Mouse (Mus musculus) kidney, embryonic 14.5 days (tissue): Measurements from ENCODE around the gene Jag2. TPM values are rescaled to one million over a fixed set of nuclear protein-coding genes. Genes with fewer than 3 reads are reported as not detected.
A peak's percentile ranks its signal among the peaks of the same experiment; 100 is the strongest.

Experiments used
- ATAC-seq: fragments of 200-750 bp; cut with Nextera tagmentation; 2 replicates; pipeline ENCODE4 v1.8.0; 2017; ENCODE audit warnings: moderate number of reproducible peaks, mild to moderate bottlenecking, moderate TSS enrichment, moderate library complexity; ENCODE audit not compliant: low FRiP score, low TSS enrichment
- H3K27ac ChIP-seq: fragments of 300-500 bp; sonication (generic); 2 replicates; pipeline ENCODE4 v1.5.1; 2014; ENCODE audit warnings: low read depth, mild to moderate bottlenecking, low read length, moderate library complexity, mixed read lengths
- H3K27me3 ChIP-seq: fragments of 300-500 bp; sonication (generic); 2 replicates; pipeline ENCODE4 v1.6.1; 2014; ENCODE audit warnings: mild to moderate bottlenecking, low read length; ENCODE audit not compliant: control insufficient read depth, insufficient read depth
- H3K36me3 ChIP-seq: fragments of 300-500 bp; sonication (generic); 2 replicates; pipeline ENCODE4 v1.6.1; 2014; ENCODE audit warnings: low read length, mixed read lengths; ENCODE audit not compliant: control insufficient read depth, insufficient read depth
- H3K4me1 ChIP-seq: fragments of 300-500 bp; sonication (generic); 2 replicates; pipeline ENCODE4 v1.6.1; 2014; ENCODE audit warnings: low read length, mixed read lengths; ENCODE audit not compliant: control insufficient read depth, insufficient read depth
- H3K4me2 ChIP-seq: fragments of 300-500 bp; sonication (generic); replicated peaks from 2 replicates; pipeline ENCODE4 v1.6.1; 2014; ENCODE audit warnings: low read depth, mild to moderate bottlenecking, low read length
- H3K4me3 ChIP-seq: fragments of 300-500 bp; sonication (generic); 2 replicates; pipeline ENCODE4 v1.5.1; 2014; ENCODE audit warnings: mild to moderate bottlenecking, low read length
- H3K9ac ChIP-seq: fragments of 300-500 bp; sonication (generic); 2 replicates; pipeline ENCODE4 v1.6.1; 2014; ENCODE audit warnings: low read depth, mild to moderate bottlenecking, low read length, moderate library complexity
- H3K9me3 ChIP-seq: fragments of 300-500 bp; sonication (generic); 2 replicates; pipeline ENCODE4 v1.6.1; 2016; ENCODE audit warnings: low read length; ENCODE audit not compliant: control insufficient read depth
- WGBS: fragments of 180-500 bp; shearing (Covaris S2); extraction: QIAGEN DNeasy Blood & Tissue Kit; methylation state at CpG from one replicate; pipeline ENCODE4 v1.1.7; 2014; 5-methylcytosine and 5-hydroxymethylcytosine counted together
- polyA plus RNA-seq: library from polyadenylated mRNA; unstranded; fragments of >200 nt; fragmentation: Nextera tagmentation; extraction: Ambion mirVana; gene quantifications from 2 replicates; pipeline ENCODE4 v1.2.1, GENCODE M21; 2014

The Jag2 gene
- polyA plus RNA-seq, 1 experiment from 2014 or later: 2.9 TPM

DNA sequence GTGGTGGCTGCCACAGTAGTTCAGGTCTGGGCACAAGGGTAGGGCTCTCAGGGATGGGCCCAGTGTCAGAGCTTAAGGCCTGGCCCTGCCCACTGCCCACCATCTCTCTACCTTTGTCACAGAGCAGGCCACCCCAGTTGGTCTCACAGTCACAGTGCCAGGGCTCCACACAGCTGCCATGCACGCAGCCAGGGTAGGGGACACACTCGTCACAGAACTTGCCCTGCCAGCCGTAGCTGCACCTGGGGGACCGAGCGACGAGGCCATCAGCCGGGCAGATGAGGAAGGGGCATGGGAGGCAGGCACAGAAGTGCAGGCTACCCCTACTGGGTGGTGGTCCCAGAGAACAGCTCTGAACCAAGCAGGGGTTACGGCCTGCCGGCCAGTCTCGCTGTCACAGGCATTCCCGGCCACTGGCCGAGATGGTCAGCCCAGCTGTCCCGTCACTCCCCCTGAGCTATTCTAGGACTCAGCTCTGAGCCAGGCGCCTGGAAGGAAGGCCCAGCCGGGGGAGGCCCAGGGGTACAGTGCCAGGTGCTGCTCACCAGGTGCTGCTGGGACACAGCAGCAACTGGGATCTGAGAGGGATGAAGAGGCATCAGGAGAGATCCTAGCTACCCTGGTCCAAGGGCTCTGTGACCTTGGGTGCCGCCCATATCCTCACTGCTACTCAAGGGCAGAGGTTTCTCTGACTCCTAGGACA lies 12.7 kb downstream of the Jag2 start:
- no peak overlapping the region for H3K4me3 ChIP-seq
- no peak overlapping the region for H3K9ac ChIP-seq
- ATAC-seq: no peak

DNA sequence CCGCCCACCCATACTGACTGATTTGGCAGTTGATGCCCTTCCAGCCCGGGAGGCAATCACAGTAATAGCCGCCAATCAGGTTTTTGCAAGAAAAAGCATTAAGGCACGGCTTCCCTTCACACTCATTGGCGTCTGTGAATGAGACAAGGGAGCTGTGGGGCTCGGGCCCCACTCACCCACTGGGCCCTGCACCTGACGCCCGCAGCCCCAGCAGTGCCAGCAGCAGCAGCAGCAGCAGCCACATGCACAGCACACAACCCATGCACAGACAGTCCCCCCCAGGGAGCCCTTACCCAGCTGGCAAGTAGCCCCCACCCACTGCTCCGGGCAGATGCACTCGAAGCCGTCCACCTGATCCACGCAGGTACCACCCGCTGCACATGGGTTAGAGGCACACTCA lies 14.0 kb downstream of the Jag2 start:
- no peaks in the 10 kb centered on the region for H3K9me3 ChIP-seq
- no peaks in the 10 kb centered on the region for H3K27me3 ChIP-seq
- WGBS: 70% methylated on average over 13 of the region's 13 CpGs
- no peak overlapping the region for H3K9ac ChIP-seq
- no peak overlapping the region for H3K27ac ChIP-seq
- H3K4me1 ChIP-seq: no peaks in the 10 kb centered on the region
- no peak overlapping the region for H3K4me3 ChIP-seq
- H3K4me2 ChIP-seq: no peak overlapping the region
- ATAC-seq: no peak
- H3K36me3 ChIP-seq: no peaks in the 10 kb centered on the region

More for the DNA sequence above, 12.7 kb downstream of the Jag2 start:
- no peak overlapping the region for H3K27ac ChIP-seq
- no peaks in the 10 kb centered on the region for H3K36me3 ChIP-seq
- no peaks in the 10 kb centered on the region for H3K27me3 ChIP-seq
- 76% methylated on average over 16 of the region's 16 CpGs for WGBS
- no peaks in the 10 kb centered on the region for H3K4me1 ChIP-seq
- no peak overlapping the region for H3K4me2 ChIP-seq
- H3K9me3 ChIP-seq: no peaks in the 10 kb centered on the region

DNA sequence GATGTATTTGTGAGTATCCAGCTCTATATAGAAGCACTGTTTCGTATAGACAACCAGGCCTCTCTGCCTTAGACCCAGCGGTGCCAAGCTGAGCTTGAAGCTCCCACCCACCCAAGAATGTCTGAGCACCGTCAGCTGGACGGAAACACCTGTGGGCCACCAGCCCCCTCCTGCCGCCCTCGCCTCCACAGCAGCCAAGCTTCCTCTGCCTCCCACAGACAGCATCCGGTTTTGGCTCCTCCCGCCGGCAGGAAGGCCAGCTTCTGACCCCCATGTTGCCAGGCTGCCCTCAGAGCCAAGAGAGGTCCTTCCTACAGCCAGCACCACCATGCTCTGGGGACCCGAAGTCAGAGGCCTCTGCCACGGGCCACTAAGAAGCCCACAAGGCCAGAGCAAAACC lies 15.0 kb downstream of the Jag2 start:
- no peak overlapping the region for H3K4me2 ChIP-seq
- no peak for ATAC-seq
- H3K4me1 ChIP-seq: no peaks in the 10 kb centered on the region
- H3K27ac ChIP-seq: no peak overlapping the region
- H3K9ac ChIP-seq: no peak overlapping the region
- H3K9me3 ChIP-seq: no peaks in the 10 kb centered on the region
- no peak overlapping the region for H3K4me3 ChIP-seq
- H3K36me3 ChIP-seq: no peaks in the 10 kb centered on the region
- no peaks in the 10 kb centered on the region for H3K27me3 ChIP-seq
- WGBS: 61% methylated on average over 11 of the region's 11 CpGs

DNA sequence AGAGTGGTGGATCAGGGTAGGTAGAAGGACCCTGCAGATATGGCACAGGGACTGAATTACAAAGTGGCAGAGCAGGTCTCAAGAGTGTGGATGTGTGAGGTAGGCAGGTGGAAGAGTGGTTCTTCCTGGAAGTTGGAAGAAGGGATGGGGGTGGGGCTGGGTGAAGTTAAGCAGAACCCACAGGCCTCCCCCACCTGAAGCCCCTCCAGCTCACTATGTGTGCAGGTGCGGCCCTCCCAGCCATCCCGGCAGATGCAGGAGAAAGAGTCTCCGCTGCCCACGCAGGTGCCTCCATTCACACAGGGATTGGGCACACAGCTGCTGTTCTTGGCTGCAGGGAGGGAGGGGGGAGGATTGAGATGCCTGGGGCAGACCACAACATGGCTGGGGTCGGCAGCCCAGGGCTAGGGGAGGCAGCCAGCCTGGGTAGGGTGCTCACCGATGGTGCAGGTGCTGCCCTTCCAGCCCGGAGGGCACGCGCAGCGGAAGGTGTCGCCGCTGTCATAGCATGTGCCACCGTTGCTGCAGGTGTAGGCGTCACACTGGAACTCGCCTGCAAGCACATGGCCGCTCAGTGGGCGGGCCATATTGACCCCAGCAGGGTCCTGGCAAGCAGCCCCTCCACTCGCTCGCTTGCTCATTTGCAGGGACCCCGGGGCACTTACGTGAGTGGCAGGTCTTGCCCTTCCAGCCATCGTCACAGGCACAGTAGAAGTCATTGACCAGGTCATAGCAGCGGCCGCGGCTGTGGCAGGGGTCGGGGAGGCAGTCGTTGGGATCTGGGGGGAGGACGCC lies 16.4 kb downstream of the Jag2 start:
- no peak overlapping the region for H3K4me2 ChIP-seq
- no peaks in the 10 kb centered on the region for H3K9me3 ChIP-seq
- WGBS: 84% methylated on average over 28 of the region's 28 CpGs
- H3K27ac ChIP-seq: no peak overlapping the region
- H3K36me3 ChIP-seq: no peaks in the 10 kb centered on the region
- no peak overlapping the region for H3K4me3 ChIP-seq
- H3K27me3 ChIP-seq: no peaks in the 10 kb centered on the region
- ATAC-seq: no peak
- H3K9ac ChIP-seq: no peak overlapping the region
- H3K4me1 ChIP-seq: no peaks in the 10 kb centered on the region

DNA sequence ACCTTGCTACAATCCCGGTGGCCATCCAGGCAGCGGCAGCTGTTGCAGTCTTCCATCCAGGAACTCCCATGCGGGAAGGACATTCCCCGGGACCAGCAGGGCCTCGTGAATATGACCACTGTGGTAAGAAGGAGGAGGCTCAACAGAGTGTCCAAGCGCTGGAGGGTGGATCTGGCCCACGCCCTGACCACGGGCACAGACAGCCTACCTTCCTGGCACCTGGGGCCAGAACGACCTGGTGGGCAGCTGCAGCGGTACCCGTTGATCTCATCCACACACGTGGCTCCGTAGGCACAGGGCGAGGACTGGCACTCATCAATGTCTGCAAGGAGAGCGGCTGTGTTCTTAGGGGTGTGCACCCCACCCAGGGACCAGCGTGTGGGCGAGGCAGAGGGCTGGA lies 17.9 kb downstream of the Jag2 start:
- Histone ChIP-seq H3K4me3 (no peak overlapping the region), H3K9me3 (no peaks in the 10 kb centered on the region), H3K27ac (no peak overlapping the region), H3K36me3 (no peaks in the 10 kb centered on the region), H3K4me1 (no peaks in the 10 kb centered on the region), H3K9ac (no peak overlapping the region), H3K27me3 (no peaks in the 10 kb centered on the region), H3K4me2 (no peak overlapping the region)
- no peak for ATAC-seq
- 88% methylated on average over 17 of the region's 17 CpGs for WGBS

- Histone ChIP-seq H3K4me2 (no peak overlapping the region), H3K9me3 (no peaks in the 10 kb centered on the region), H3K4me1 (no peaks in the 10 kb centered on the region), H3K27ac (no peak overlapping the region), H3K27me3 (no peaks in the 10 kb centered on the region), H3K36me3 (no peaks in the 10 kb centered on the region), H3K9ac (no peak overlapping the region), H3K4me3 (no peak overlapping the region)
- WGBS: 95% methylated on average over 22 of the region's 22 CpGs
- ATAC-seq: no peak
Measured at GRCm38 (mm10) chr12:112908991-112909390, 20.6 kb downstream of the Jag2 start.

- no peaks in the 10 kb centered on the region for H3K9me3 ChIP-seq
- no peaks in the 10 kb centered on the region for H3K4me1 ChIP-seq
- H3K27me3 ChIP-seq: no peaks in the 10 kb centered on the region
- H3K36me3 ChIP-seq: no peaks in the 10 kb centered on the region
- no peak overlapping the region for H3K4me2 ChIP-seq
- H3K9ac ChIP-seq: no peak overlapping the region
- 86% methylated on average over 5 of the region's 5 CpGs for WGBS
- no peak overlapping the region for H3K4me3 ChIP-seq
- no peak overlapping the region for H3K27ac ChIP-seq
- no peak for ATAC-seq
Measured at GRCm38 (mm10) chr12:112905001-112905400, 24.6 kb downstream of the Jag2 start.

GRCm38 (mm10) chr12:112903941-112904340 lies 25.6 kb downstream of the Jag2 start:
- ATAC-seq: peak; percentile 7; the same call in 1 of the 2 replicates
- H3K27ac ChIP-seq: no peak overlapping the region
- no peaks in the 10 kb centered on the region for H3K9me3 ChIP-seq
- 39% methylated on average over 8 of the region's 8 CpGs for WGBS
- H3K36me3 ChIP-seq: no peaks in the 10 kb centered on the region
- no peak overlapping the region for H3K9ac ChIP-seq
- H3K27me3 ChIP-seq: no peaks in the 10 kb centered on the region
- no peak overlapping the region for H3K4me2 ChIP-seq
- no peak overlapping the region for H3K4me3 ChIP-seq
- H3K4me1 ChIP-seq: no peaks in the 10 kb centered on the region

DNA sequence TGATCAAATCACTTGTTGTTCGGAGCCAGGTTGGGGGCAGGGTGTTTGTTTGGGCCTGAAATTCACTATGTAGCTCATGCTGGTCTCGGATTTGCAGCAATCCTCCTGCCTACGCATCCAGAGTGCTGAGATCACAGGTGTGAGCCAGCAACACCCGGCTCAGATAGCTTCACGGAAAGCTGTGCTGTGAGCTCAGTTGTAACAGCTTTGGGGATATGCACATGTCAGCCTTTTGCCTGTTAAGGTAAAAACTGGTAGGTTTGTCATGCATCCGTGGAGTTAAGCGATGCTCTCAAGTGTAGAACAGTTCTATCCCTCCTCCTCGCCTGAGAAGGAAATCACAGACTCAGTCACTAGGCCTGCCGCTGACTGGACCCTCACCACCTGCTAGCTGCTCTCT lies 28.9 kb downstream of the Jag2 start:
- no peak overlapping the region for H3K27ac ChIP-seq
- ATAC-seq: no peak
- H3K27me3 ChIP-seq: peaks cover 4% of the 10 kb centered on the region; the same call in 1 of the 2 replicates
- no peak overlapping the region for H3K4me3 ChIP-seq
- H3K36me3 ChIP-seq: no peaks in the 10 kb centered on the region
- H3K9me3 ChIP-seq: no peaks in the 10 kb centered on the region
- 82% methylated on average over 9 of the region's 9 CpGs for WGBS
- H3K4me1 ChIP-seq: peaks cover 9% of the 10 kb centered on the region
- H3K4me2 ChIP-seq: no peak overlapping the region
- no peak overlapping the region for H3K9ac ChIP-seq
